Mouse (Mus musculus) testis, adult 2 months (tissue): Measurements from ENCODE around the gene Socs7.
"Not testable (repeated sequence)": the region's sequence is repeated elsewhere in the genome, so short reads cannot be mapped to it uniquely, and the experiment has no call there.

Experiments
- CTCF ChIP-seq: fragments of 200-500 bp; IDR thresholded peaks from 2 replicates; pipeline ENCODE4 v1.5.1; 2012; ENCODE audit warnings: low read depth, mild to moderate bottlenecking, inconsistent platforms, low read length, moderate library complexity; ENCODE audit not compliant: control insufficient read depth, insufficient read depth, insufficient replicate concordance
- POLR2A ChIP-seq: fragments of 200-500 bp; IDR thresholded peaks from 2 replicates; pipeline ENCODE4 v1.6.1; 2012; ENCODE audit warnings: low read depth, mild to moderate bottlenecking, inconsistent platforms, low read length, moderate library complexity; ENCODE audit not compliant: control insufficient read depth

GRCm38 (mm10) chr11:97321894-97322600, 40.3 kb upstream of the Socs7 start:
- TF ChIP-seq CTCF, POLR2A: not testable (repeated sequence)
